ENCODE assay signal across 18 mouse cellular contexts in the genomic region with DNA sequence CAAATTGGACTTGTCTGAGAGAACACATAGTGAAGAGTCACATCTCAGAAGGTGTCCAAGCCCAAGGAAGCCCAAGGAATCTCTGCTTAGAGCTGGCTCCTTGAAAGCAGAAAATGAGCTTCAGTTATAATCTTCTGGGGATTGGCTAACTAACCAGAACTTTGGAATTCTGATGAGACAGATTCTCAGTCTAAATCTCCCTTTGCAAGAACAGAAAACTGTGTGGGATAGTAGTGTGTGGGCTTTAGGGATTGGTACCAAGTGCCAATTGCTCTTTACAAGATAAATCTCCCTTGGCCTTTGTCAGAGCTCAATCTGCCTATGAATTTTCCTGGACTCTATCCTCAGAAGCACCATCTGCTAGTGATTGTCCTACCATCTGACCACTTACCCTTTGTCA. TPM values are rescaled to one million over a fixed set of nuclear protein-coding genes. Genes with fewer than 3 reads are reported as not detected.
A peak's percentile ranks its signal among the peaks of the same experiment; 100 is the strongest.
DNase-seq lines count a peak whose midpoint lies in the region; ATAC-seq lines count a peak whose summit lies in the region.
"Had no signal": no experiment of that assay in that cellular context is flagged by ENCODE, and none has a peak within 500 bp of the region (broad histone marks: within the 10 kb centered on the region; RNA-seq: fewer than 3 reads in every experiment).

No protein-coding gene starts in this region.

- no peak overlapping the region for H3K4me2 ChIP-seq in forebrain, embryonic 14.5 days (ENCODE audit: low read length)
- H3K4me2 ChIP-seq in hindbrain, embryonic 14.5 days (replicated peaks) = no peak overlapping the region
- H3K4me2 ChIP-seq in neural tube, embryonic 15.5 days = no peak overlapping the region
- H3K4me2 ChIP-seq: embryonic facial prominence, embryonic 15.5 days had no signal

- ATAC-seq in forebrain, embryonic 14.5 days = no peak
- ATAC-seq in hindbrain, embryonic 14.5 days (ENCODE audit: low FRiP score) = no peak
- ATAC-seq in neural tube, embryonic 15.5 days (ENCODE audit: low FRiP score) = no peak
- ATAC-seq: inflammation-experienced regulatory T-cells, adult 6 months had no signal

- 0 out of 2 replicates have a peak, but pooled peaks cover 10% of the 10 kb centered on the region for H3K4me1 ChIP-seq in forebrain, embryonic 14.5 days (ENCODE audit: control insufficient read depth, insufficient read depth, low read length)
- no peaks in the 10 kb centered on the region for H3K4me1 ChIP-seq in hindbrain, embryonic 14.5 days (replicated peaks; ENCODE audit: control insufficient read depth, insufficient read depth, low read length)
- H3K4me1 ChIP-seq in neural tube, embryonic 15.5 days = no peaks in the 10 kb centered on the region
- H3K4me1 ChIP-seq: embryonic facial prominence, embryonic 15.5 days had no signal

- peak overlapping the region; percentile 39; the same call in 1 of the 2 replicates for H3K27ac ChIP-seq in forebrain, embryonic 14.5 days (ENCODE audit: low read depth, low read length)
- peak overlapping the region; percentile 70 for H3K27ac ChIP-seq in hindbrain, embryonic 14.5 days
- peak overlapping the region; percentile 3 for H3K27ac ChIP-seq in neural tube, embryonic 15.5 days (replicated peaks)
- H3K27ac ChIP-seq: embryonic facial prominence, embryonic 15.5 days; heart, adult 2 months; macrophage had no signal

- DNase-seq in layer of hippocampus, adult 9-11 months = peak; percentile 9
- DNase-seq in layer of hippocampus, postnatal 14 days (ENCODE audit: low spot score in 2 of 2) = no peak
- DNase-seq in forebrain, embryonic 14.5 days (ENCODE audit: low spot score) = no peak
- no peak for DNase-seq in hindbrain, embryonic 14.5 days (ENCODE audit: low spot score)
- DNase-seq in kidney, postnatal 4 days = no peak
- DNase-seq in gastrocnemius, postnatal 25 days = no peak
- DNase-seq: heart, adult 2 months; lung, adult 2 months had no signal

- H3K36me3 ChIP-seq in forebrain, embryonic 14.5 days (ENCODE audit: control insufficient read depth, insufficient read depth, low read length) = no peaks in the 10 kb centered on the region
- H3K36me3 ChIP-seq in hindbrain, embryonic 14.5 days (replicated peaks; ENCODE audit: control insufficient read depth, insufficient read depth) = no peaks in the 10 kb centered on the region
- H3K36me3 ChIP-seq in neural tube, embryonic 15.5 days = no peaks in the 10 kb centered on the region
- H3K36me3 ChIP-seq: embryonic facial prominence, embryonic 15.5 days had no signal

- H3K9ac ChIP-seq in forebrain, embryonic 14.5 days (ENCODE audit: low read length) = no peak overlapping the region
- H3K9ac ChIP-seq in hindbrain, embryonic 14.5 days = no peak overlapping the region
- no peak overlapping the region for H3K9ac ChIP-seq in neural tube, embryonic 15.5 days (replicated peaks)
- H3K9ac ChIP-seq: embryonic facial prominence, embryonic 15.5 days had no signal

- H3K9me3 ChIP-seq in forebrain, embryonic 14.5 days (replicated peaks; ENCODE audit: control insufficient read depth, low read length) = no peaks in the 10 kb centered on the region
- H3K9me3 ChIP-seq in hindbrain, embryonic 14.5 days (ENCODE audit: control insufficient read depth, low read length) = no peaks in the 10 kb centered on the region
- H3K9me3 ChIP-seq in neural tube, embryonic 15.5 days (replicated peaks) = no peaks in the 10 kb centered on the region
- H3K9me3 ChIP-seq: embryonic facial prominence, embryonic 15.5 days had no signal

- no peaks in the 10 kb centered on the region for H3K27me3 ChIP-seq in forebrain, embryonic 14.5 days (replicated peaks; ENCODE audit: control insufficient read depth, insufficient read depth, low read length)
- H3K27me3 ChIP-seq in hindbrain, embryonic 14.5 days (ENCODE audit: control insufficient read depth, insufficient read depth, low read length) = no peaks in the 10 kb centered on the region
- no peaks in the 10 kb centered on the region for H3K27me3 ChIP-seq in neural tube, embryonic 15.5 days (replicated peaks)
- H3K27me3 ChIP-seq: embryonic facial prominence, embryonic 15.5 days had no signal

- H3K4me3 ChIP-seq in forebrain, embryonic 14.5 days (ENCODE audit: low read depth, low read length) = no peak overlapping the region
- H3K4me3 ChIP-seq in hindbrain, embryonic 14.5 days (replicated peaks; ENCODE audit: low read length) = no peak overlapping the region
- H3K4me3 ChIP-seq in neural tube, embryonic 15.5 days (replicated peaks) = no peak overlapping the region
- H3K4me3 ChIP-seq: embryonic facial prominence, embryonic 15.5 days; heart, adult 2 months had no signal

RNA-seq across cellular contexts. Expression of a gene that starts 54.5 kb away (rescaled TPM):
- total RNA-seq in layer of hippocampus, postnatal 14 days (2021) = not detected
- not detected in 2 replicates for polyA plus RNA-seq in forebrain, embryonic 14.5 days (2014; fragmentation: Nextera tagmentation; extraction: Ambion mirVana)
- polyA plus RNA-seq in hindbrain, embryonic 14.5 days (2014; fragmentation: Nextera tagmentation; extraction: Ambion mirVana) = not detected in 2 replicates
- polyA plus RNA-seq in neural tube, embryonic 15.5 days (2015; fragmentation: Nextera tagmentation; extraction: Ambion mirVana) = not detected in 2 replicates
- total RNA-seq in gastrocnemius, postnatal 25 days (2021) = not detected
- total RNA-seq: heart, adult 2 months; left cerebral cortex, postnatal 25 days had no signal
- polyA plus RNA-seq: C2C12; cerebellum, adult 2 months; embryonic facial prominence, embryonic 15.5 days; frontal cortex, adult 2 months; heart, adult 2 months; heart, embryonic 16.5 days; inflammation-experienced regulatory T-cells, adult 6 months; macrophage; urinary bladder, adult 2 months had no signal

Comparison
In these comparisons a context has a peak if more than half of its experiments do, and no peak if none do; other contexts are left out.
1. H3K27ac ChIP-seq: peak in every context shown above with its lines; median percentile 70 in hindbrain, embryonic 14.5 days; 39 in forebrain, embryonic 14.5 days; 3 in neural tube, embryonic 15.5 days.